Mouse (Mus musculus) hindbrain, embryonic 14.5 days (tissue): ENCODE results near the gene Nlgn2. TPM values are rescaled to one million over a fixed set of nuclear protein-coding genes. Genes with fewer than 3 reads are reported as not detected.

Experiments
- ATAC-seq: fragments of 200-750 bp; cut with Nextera tagmentation; 2 replicates; pipeline ENCODE4 v1.8.0; 2017; ENCODE audit warnings: moderate number of reproducible peaks, mild to moderate bottlenecking, moderate TSS enrichment, moderate library complexity; ENCODE audit not compliant: low FRiP score
- DNase-seq: peaks from one replicate; pipeline ENCODE4 v3.0.0-alpha.2; 2015; ENCODE audit warnings: low spot score
- H3K27ac ChIP-seq: fragments of 300-500 bp; sonication (generic); 2 replicates; pipeline ENCODE4 v1.5.1; 2014; ENCODE audit warnings: mild to moderate bottlenecking, moderate library complexity
- H3K27me3 ChIP-seq: fragments of 300-500 bp; sonication (generic); 2 replicates; pipeline ENCODE4 v1.6.1; 2014; ENCODE audit warnings: mild to moderate bottlenecking, low read length, mixed read lengths; ENCODE audit not compliant: control insufficient read depth, insufficient read depth
- H3K36me3 ChIP-seq: fragments of 300-500 bp; sonication (generic); replicated peaks from 2 replicates; pipeline ENCODE4 v1.6.1; 2014; ENCODE audit not compliant: control insufficient read depth, insufficient read depth
- H3K4me1 ChIP-seq: fragments of 300-500 bp; sonication (generic); replicated peaks from 2 replicates; pipeline ENCODE4 v1.6.1; 2014; ENCODE audit warnings: antibody characterized with exemption, low read length, mixed read lengths; ENCODE audit not compliant: control insufficient read depth, insufficient read depth
- H3K4me2 ChIP-seq: fragments of 300-500 bp; sonication (generic); replicated peaks from 2 replicates; pipeline ENCODE4 v1.6.1; 2014; ENCODE audit warnings: mild to moderate bottlenecking, moderate library complexity
- H3K4me3 ChIP-seq: fragments of 300-500 bp; sonication (generic); replicated peaks from 2 replicates; pipeline ENCODE4 v1.5.1; 2014; ENCODE audit warnings: mild to moderate bottlenecking, low read length
- H3K9ac ChIP-seq: fragments of 300-500 bp; sonication (generic); 2 replicates; pipeline ENCODE4 v1.6.1; 2014
- H3K9me3 ChIP-seq: fragments of 300-500 bp; sonication (generic); 2 replicates; pipeline ENCODE4 v1.6.1; 2016; ENCODE audit warnings: low read length; ENCODE audit not compliant: control insufficient read depth
- WGBS: fragments of 180-500 bp; shearing (Covaris S2); extraction: QIAGEN DNeasy Blood & Tissue Kit; methylation state at CpG from one replicate; pipeline ENCODE4 v1.1.7; 2014; 5-methylcytosine and 5-hydroxymethylcytosine counted together
- polyA plus RNA-seq: library from polyadenylated mRNA; unstranded; fragments of >200 nt; fragmentation: Nextera tagmentation; extraction: Ambion mirVana; gene quantifications from 2 replicates; pipeline ENCODE4 v1.2.1, GENCODE M21; 2014

Gene Nlgn2
- polyA plus RNA-seq, 1 experiment from 2014 or later: 24.7 TPM

GRCm38 (mm10) chr11:69795168-69795982 lies 42.2 kb downstream of the Nlgn2 start, which contains the start of gene Chrnb1:
Gene Chrnb1 (minus strand): TSS chr11:69795943.
- 2% methylated on average over 52 of the region's 52 CpGs for WGBS
- ATAC-seq: peak; percentile 89
- no peaks in the 10 kb centered on the region for H3K36me3 ChIP-seq
- H3K27me3 ChIP-seq: peaks cover 14% of the 10 kb centered on the region
- no peak within 1 kb of the TSS for H3K27ac ChIP-seq
- H3K4me3 ChIP-seq: peak within 1 kb of the TSS; percentile 29
- no peaks in the 10 kb centered on the region for H3K9me3 ChIP-seq
- H3K9ac ChIP-seq: no peak within 1 kb of the TSS
- H3K4me2 ChIP-seq: peak within 1 kb of the TSS; percentile 58
- peak; percentile 83 for DNase-seq
- H3K4me1 ChIP-seq: peaks cover 10% of the 10 kb centered on the region

- Histone ChIP-seq H3K4me2 (no peak overlapping the region), H3K9ac (no peak overlapping the region), H3K9me3 (no peaks in the 10 kb centered on the region), H3K4me3 (no peak overlapping the region), H3K36me3 (no peaks in the 10 kb centered on the region), H3K27ac (no peak overlapping the region), H3K27me3 (peaks cover 14% of the 10 kb centered on the region), H3K4me1 (no peaks in the 10 kb centered on the region; the same call in 1 of the 2 replicates)
- DNase-seq (no peak), ATAC-seq (no peak)
- 67% methylated on average over 5 of the region's 5 CpGs for WGBS
These were observed 44.2 kb downstream of the Nlgn2 start for GRCm38 (mm10) chr11:69793429-69793828.

GRCm38 (mm10) chr11:69791420-69791819 lies 46.2 kb downstream of the Nlgn2 start:
- DNase-seq (no peak), ATAC-seq (no peak)
- H3K36me3 ChIP-seq: no peaks in the 10 kb centered on the region
- H3K9me3 ChIP-seq: no peaks in the 10 kb centered on the region
- no peak overlapping the region for H3K27ac ChIP-seq
- no peak overlapping the region for H3K4me3 ChIP-seq
- H3K4me1 ChIP-seq: no peaks in the 10 kb centered on the region; the same call in 1 of the 2 replicates
- H3K4me2 ChIP-seq: no peak overlapping the region
- peaks cover 8% of the 10 kb centered on the region for H3K27me3 ChIP-seq
- no peak overlapping the region for H3K9ac ChIP-seq
- WGBS: 74% methylated on average over 5 of the region's 5 CpGs

GRCm38 (mm10) chr11:69789431-69789830 lies 48.2 kb downstream of the Nlgn2 start:
- 70% methylated on average over 5 of the region's 5 CpGs for WGBS

GRCm38 (mm10) chr11:69787306-69787705 lies 50.3 kb downstream of the Nlgn2 start:
- no peak overlapping the region for H3K9ac ChIP-seq
- no peaks in the 10 kb centered on the region for H3K4me1 ChIP-seq
- no peak for DNase-seq
- no peak for ATAC-seq
- H3K27me3 ChIP-seq: no peaks in the 10 kb centered on the region
- H3K4me2 ChIP-seq: no peak overlapping the region
- no peaks in the 10 kb centered on the region for H3K9me3 ChIP-seq
- no peak overlapping the region for H3K27ac ChIP-seq
- WGBS: 81% methylated on average over 5 of the region's 5 CpGs
- H3K36me3 ChIP-seq: no peaks in the 10 kb centered on the region
- H3K4me3 ChIP-seq: no peak overlapping the region

More at GRCm38 (mm10) chr11:69789431-69789830, 48.2 kb downstream of the Nlgn2 start:
- H3K36me3 ChIP-seq: no peaks in the 10 kb centered on the region
- H3K27me3 ChIP-seq: no peaks in the 10 kb centered on the region; the same call in 1 of the 2 replicates
- DNase-seq (no peak), ATAC-seq (no peak)
- H3K27ac ChIP-seq: no peak overlapping the region
- H3K4me1 ChIP-seq: no peaks in the 10 kb centered on the region
- no peak overlapping the region for H3K4me3 ChIP-seq
- H3K4me2 ChIP-seq: no peak overlapping the region
- no peaks in the 10 kb centered on the region for H3K9me3 ChIP-seq
- H3K9ac ChIP-seq: no peak overlapping the region

GRCm38 (mm10) chr11:69784793-69785272 lies 52.8 kb downstream of the Nlgn2 start:
- WGBS: 52% methylated on average over 15 of the region's 15 CpGs
- Histone ChIP-seq H3K4me3 (no peak overlapping the region), H3K4me1 (no peaks in the 10 kb centered on the region), H3K4me2 (no peak overlapping the region; the same call in 1 of the 2 replicates), H3K36me3 (no peaks in the 10 kb centered on the region), H3K9me3 (no peaks in the 10 kb centered on the region), H3K9ac (no peak overlapping the region), H3K27me3 (no peaks in the 10 kb centered on the region), H3K27ac (no peak overlapping the region)
- DNase-seq (no peak), ATAC-seq (no peak)

GRCm38 (mm10) chr11:69781828-69782227 lies 55.8 kb downstream of the Nlgn2 start:
- no peak for ATAC-seq
- H3K4me3 ChIP-seq: no peak overlapping the region
- H3K9me3 ChIP-seq: no peaks in the 10 kb centered on the region
- no peaks in the 10 kb centered on the region for H3K4me1 ChIP-seq
- H3K36me3 ChIP-seq: peaks cover 8% of the 10 kb centered on the region; the same call in 1 of the 2 replicates
- H3K27me3 ChIP-seq: no peaks in the 10 kb centered on the region
- H3K27ac ChIP-seq: no peak overlapping the region
- H3K4me2 ChIP-seq: no peak overlapping the region
- WGBS: 31% methylated on average over 4 of the region's 4 CpGs
- no peak overlapping the region for H3K9ac ChIP-seq
- no peak for DNase-seq

GRCm38 (mm10) chr11:69778985-69779384 lies 58.6 kb downstream of the Nlgn2 start:
- Histone ChIP-seq H3K27ac (no peak overlapping the region), H3K9ac (no peak overlapping the region), H3K9me3 (no peaks in the 10 kb centered on the region), H3K27me3 (no peaks in the 10 kb centered on the region), H3K36me3 (peaks cover 20% of the 10 kb centered on the region; the same call in 1 of the 2 replicates), H3K4me2 (no peak overlapping the region), H3K4me3 (no peak overlapping the region), H3K4me1 (no peaks in the 10 kb centered on the region)
- no peak for ATAC-seq
- no peak for DNase-seq
- WGBS: 41% methylated on average over 7 of the region's 7 CpGs

GRCm38 (mm10) chr11:69778258-69778982 lies 59.2 kb downstream of the Nlgn2 start:
- no peak overlapping the region for H3K27ac ChIP-seq
- no peaks in the 10 kb centered on the region for H3K27me3 ChIP-seq
- H3K36me3 ChIP-seq: peaks cover 20% of the 10 kb centered on the region; the same call in 1 of the 2 replicates
- H3K4me3 ChIP-seq: no peak overlapping the region
- no peak for DNase-seq
- H3K9me3 ChIP-seq: no peaks in the 10 kb centered on the region
- no peak for ATAC-seq
- WGBS: 66% methylated on average over 23 of the region's 23 CpGs
- no peaks in the 10 kb centered on the region for H3K4me1 ChIP-seq
- no peak overlapping the region for H3K9ac ChIP-seq
- no peak overlapping the region for H3K4me2 ChIP-seq
